Mouse (Mus musculus) erythroblast, adult 5-6 weeks (primary cell): ENCODE results near the gene Nfib. TPM values are rescaled to one million over a fixed set of nuclear protein-coding genes. Genes with fewer than 3 reads are reported as not detected.

Source experiments
- ATAC-seq: replicated peaks from 2 replicates; pipeline ENCODE4 v1.8.0; 2016; ENCODE audit warnings: moderate number of reproducible peaks, mild to moderate bottlenecking, moderate TSS enrichment, inconsistent platforms; ENCODE audit not compliant: poor library complexity, low FRiP score, severe bottlenecking
- total RNA-seq, 2 experiments: library from RNA; stranded (forward) in 1 of 2; stranded (reverse) in 1 of 2; fragments of 150-400 nt in 1 of 2; fragments of 200-764, 138-1000 nt in 1 of 2; gene quantifications; 2 replicates each; pipeline versions ENCODE4 v1.2.3 to v1.2.4; 2015 to 2017; ENCODE audit warnings: low replicate concordance in 2 of 2

Gene Nfib
- total RNA-seq, 2 experiments from 2014 or later: not detected

- ATAC-seq: no peak
Measured at GRCm38 (mm10) chr4:82504015-82504283, 201.6 kb downstream of the Nfib start.

GRCm38 (mm10) chr4:82503274-82504014 lies 202.1 kb downstream of the Nfib start:
- no peak for ATAC-seq

GRCm38 (mm10) chr4:82502611-82503010 lies 202.9 kb downstream of the Nfib start:
- ATAC-seq: no peak

GRCm38 (mm10) chr4:82502012-82502411 lies 203.5 kb downstream of the Nfib start:
- no peak for ATAC-seq

GRCm38 (mm10) chr4:82500578-82501098 lies 204.9 kb downstream of the Nfib start:
- ATAC-seq: no peak

GRCm38 (mm10) chr4:82499725-82500577 lies 205.6 kb downstream of the Nfib start:
- ATAC-seq: no peak

- no peak for ATAC-seq
Measured at GRCm38 (mm10) chr4:82499238-82499637, 206.3 kb downstream of the Nfib start.

GRCm38 (mm10) chr4:82497671-82498631 lies 207.6 kb downstream of the Nfib start:
- ATAC-seq: no peak

GRCm38 (mm10) chr4:82497141-82497566 lies 208.4 kb downstream of the Nfib start:
- no peak for ATAC-seq

GRCm38 (mm10) chr4:82496383-82496782 lies 209.2 kb downstream of the Nfib start:
- no peak for ATAC-seq

GRCm38 (mm10) chr4:82495605-82496004 lies 209.9 kb downstream of the Nfib start:
- no peak for ATAC-seq

- no peak for ATAC-seq
Measured at GRCm38 (mm10) chr4:82494829-82495228, 210.7 kb downstream of the Nfib start.

GRCm38 (mm10) chr4:82494424-82494823 lies 211.1 kb downstream of the Nfib start:
- ATAC-seq: no peak

GRCm38 (mm10) chr4:82493865-82494264 lies 211.7 kb downstream of the Nfib start:
- no peak for ATAC-seq

- ATAC-seq: no peak
Measured at GRCm38 (mm10) chr4:82493363-82493762, 212.2 kb downstream of the Nfib start.

- ATAC-seq: no peak
Measured at GRCm38 (mm10) chr4:82492737-82493136, 212.8 kb downstream of the Nfib start.

- ATAC-seq: no peak
Measured at GRCm38 (mm10) chr4:82489939-82490338, 215.6 kb downstream of the Nfib start.

- no peak for ATAC-seq
Measured at GRCm38 (mm10) chr4:82485910-82486309, 219.6 kb downstream of the Nfib start.

GRCm38 (mm10) chr4:82483871-82484270 lies 221.7 kb downstream of the Nfib start:
- no peak for ATAC-seq

- ATAC-seq: no peak
Measured at GRCm38 (mm10) chr4:82483298-82483697, 222.3 kb downstream of the Nfib start.
